Mouse (Mus musculus) adipocyte (in vitro differentiated cells): ENCODE measurements at regions not wholly inside any gene's neighbourhood (a gene's known extent, or its start where the extent isn't known, plus 50 kb on each side); places are given as distances from the start of the nearest gene placed in this dataset.
A peak's percentile ranks its signal among the peaks of the same experiment; 100 is the strongest.

Source experiments
- DNase-seq: peaks from one replicate; pipeline ENCODE4 v3.0.0-alpha.2; 2016; ENCODE audit warnings: low spot score

DNA sequence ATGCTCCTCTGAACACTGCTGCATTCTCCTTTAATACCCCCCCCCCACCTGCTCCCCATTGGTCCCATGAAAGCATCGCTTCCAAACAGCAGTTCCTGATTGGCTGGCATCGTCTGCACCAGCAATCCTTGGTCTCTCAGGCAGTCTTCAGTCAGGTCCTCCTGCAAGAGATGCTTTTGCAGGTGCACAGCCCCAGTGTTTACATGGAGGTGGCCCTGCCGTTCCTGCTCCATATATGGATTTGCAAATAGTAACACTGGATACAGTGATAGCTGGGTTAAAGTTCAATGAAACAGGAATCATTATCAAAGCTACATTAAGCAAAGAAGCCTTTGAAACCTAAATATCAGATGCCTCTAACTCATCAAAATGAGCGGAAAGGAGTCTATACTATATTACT lies 170.1 kb upstream of the Fat1 start:
- DNase-seq, result no peak

DNA sequence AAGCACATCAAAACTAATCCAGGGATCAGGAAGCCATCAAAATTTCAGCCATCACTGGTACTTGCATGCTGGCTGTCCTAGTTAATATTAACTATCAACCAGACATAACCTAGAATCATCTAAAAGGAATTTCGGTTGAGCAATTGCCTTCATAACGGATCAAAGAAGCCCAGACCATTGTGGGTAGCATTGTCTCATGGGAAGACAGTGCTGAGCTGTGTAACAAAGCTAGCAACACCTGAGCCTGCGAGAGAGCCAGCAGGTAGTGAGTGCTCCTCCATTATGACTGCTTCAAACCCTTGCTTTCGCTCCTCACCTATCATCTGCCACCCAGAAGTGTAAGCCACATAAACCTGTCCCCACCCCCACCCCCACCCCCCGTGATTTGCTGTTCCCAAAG lies 169.6 kb upstream of the Fat1 start:
- no peak for DNase-seq

GRCm38 (mm10) chr8:44766111-44766873 lies 169.0 kb upstream of the Fat1 start:
- no peak for DNase-seq

DNA sequence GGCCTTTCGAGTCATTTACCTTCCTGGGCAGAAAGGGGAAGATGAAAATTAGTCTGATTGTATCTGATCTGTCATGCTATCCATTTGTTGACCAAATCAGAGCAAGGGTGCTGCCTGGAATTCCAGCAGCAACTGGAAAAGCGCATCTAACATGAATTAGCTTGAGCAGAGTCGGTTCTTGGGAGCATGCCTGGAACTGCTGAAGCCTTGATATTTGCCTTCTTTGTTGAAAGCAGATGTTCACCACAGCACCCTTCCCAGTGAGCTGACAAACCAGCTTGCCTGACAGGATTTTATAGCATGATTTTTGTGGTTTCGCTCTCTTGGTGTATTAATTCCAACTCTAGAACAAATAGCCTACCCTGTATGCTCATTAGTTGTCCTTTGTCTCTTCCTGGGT lies 168.0 kb upstream of the Fat1 start:
- DNase-seq, result no peak

DNA sequence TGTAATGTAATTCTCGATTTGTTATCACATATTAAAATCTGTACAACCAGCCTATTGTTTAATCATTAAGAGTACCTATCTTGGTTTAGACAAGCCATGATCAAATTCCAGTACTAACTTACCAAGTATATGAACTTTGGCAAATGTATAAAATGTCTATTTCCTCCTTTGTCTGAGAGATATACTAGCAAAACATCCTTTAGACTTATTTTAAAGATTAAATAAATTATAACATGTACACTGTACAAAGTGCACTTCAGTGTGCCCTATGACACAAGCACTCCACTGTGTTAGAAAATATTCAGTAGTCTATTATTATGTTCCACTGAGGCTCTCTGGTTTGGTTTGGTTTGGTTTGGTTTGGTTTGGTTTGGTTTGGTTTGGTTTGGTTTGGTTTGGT lies 156.0 kb upstream of the Fat1 start:
- DNase-seq, result no peak

- DNase-seq, result no peak
Measured at GRCm38 (mm10) chr8:44782421-44782820, 152.8 kb upstream of the Fat1 start.

DNA sequence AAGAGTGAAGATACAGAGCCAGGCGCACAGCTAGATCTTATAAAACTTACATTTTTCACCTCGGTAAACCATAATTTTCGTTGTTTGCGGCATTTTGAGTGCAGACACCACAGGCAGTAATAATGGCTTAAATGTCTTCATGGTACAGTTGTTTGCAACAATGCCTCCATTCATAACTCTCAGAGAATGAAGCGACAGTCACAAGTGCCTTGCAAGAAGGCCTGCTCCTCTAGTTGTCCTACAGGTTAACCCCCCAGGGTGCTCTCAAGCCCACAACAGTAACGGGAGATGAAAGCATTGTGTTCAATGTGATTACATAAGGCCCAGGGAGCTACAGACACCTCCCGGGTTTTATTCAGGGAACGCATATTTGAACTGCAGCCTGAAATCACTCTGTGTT lies 150.1 kb upstream of the Fat1 start:
- DNase-seq, result no peak

- DNase-seq, result no peak
Measured at GRCm38 (mm10) chr8:44786740-44787139, 148.5 kb upstream of the Fat1 start.

DNA sequence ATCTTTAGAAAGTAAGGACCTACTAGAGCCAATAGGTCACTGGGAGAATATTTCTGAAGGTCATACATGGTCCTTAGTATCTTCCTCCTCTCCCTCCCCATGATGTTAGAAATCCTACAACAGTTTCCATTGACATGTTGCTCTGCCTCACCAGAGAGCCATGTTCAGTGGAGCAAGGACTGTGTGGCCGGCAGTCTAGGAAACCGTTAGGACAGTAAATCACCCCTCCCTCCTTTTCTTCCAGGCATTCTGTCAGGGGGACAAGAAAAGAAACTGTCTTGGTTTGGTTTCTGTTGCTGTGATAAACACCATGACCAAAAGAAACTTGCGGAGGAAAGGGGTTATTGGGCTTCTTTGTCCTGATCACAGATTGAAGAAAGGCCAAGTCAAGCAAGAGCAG lies 147.0 kb upstream of the Fat1 start:
- DNase-seq, result no peak

DNA sequence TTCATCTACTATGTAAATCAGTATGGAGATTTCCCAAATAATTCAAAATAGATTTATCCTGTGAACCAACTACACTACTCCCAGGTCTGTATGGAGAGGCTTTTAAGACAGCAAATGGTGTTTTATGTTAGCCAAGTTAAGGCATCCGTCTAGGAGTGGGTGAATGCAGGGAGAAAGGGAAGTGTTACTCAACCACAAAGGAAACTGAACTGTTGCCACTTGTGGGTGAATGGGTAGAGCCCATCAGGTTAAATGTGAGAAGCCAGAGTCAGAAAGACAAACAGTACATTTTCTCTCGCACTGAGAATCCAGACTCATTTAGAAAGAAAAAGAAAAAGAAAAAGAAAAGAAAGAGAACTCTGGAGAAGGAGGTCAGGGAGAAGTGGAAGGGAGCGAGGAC lies 135.7 kb upstream of the Fat1 start:
- DNase-seq, result peak; percentile 43

- peak; percentile 3 for DNase-seq
Measured at GRCm38 (mm10) chr8:44800827-44801273, 134.4 kb upstream of the Fat1 start.

GRCm38 (mm10) chr8:44801604-44802206 lies 133.5 kb upstream of the Fat1 start:
- DNase-seq, result no peak

DNA sequence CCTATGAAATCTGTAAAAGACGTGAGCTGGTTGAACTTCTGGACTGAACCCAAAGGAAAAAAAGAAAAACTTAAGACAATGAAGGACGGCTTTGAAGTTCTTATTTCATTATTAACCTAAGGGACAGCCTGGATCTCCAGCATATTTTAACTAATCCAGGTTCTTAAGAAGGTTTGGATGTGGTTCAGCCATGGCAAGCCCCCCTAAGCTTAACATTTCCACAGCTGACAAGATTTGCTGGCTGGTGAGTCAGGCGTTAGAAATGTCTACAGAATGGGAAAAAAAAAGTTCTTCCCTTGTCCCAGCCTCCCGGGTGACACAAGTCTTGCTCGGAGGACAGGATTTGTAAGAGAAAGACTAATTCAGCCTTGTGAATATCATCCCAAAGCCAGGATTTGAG lies 132.9 kb upstream of the Fat1 start:
- DNase-seq, result no peak

DNA sequence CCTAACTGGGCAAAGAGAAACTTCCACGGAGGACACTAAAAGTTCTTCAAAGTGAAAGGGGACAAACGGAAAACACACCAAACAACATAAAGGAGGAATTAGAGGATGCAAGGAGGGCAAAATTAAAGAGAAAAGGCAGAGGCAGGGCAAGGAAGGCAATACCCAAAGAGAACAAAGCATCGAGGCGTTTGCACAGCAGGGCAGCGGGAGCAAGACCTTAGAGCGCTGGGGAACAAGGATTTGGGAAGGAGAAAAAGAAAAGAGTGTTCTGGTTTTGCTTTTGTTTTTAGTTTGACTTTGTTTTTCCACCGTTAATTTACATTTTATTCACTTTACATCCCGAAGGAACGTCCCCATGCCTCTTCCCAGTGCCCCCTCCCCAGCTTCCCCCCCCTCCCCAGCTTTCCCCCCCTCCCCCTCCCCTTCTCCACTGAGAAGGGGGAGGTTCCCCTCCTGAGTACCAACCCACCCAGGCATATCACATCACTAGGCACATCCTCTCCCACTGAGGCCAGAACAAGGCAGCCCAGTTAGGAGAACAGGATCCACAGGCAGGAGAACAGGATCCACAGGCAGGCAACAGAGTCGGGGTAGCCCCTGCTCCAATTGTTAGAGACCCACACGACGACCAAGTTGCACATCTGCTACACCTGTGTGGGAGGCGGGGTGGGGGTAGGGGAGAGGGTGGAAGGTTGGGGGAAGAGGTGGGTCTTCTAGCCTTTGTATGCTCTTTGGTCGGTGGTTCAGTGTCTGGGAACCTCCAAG lies 130.7 kb upstream of the Fat1 start:
- DNase-seq, result no peak

DNA sequence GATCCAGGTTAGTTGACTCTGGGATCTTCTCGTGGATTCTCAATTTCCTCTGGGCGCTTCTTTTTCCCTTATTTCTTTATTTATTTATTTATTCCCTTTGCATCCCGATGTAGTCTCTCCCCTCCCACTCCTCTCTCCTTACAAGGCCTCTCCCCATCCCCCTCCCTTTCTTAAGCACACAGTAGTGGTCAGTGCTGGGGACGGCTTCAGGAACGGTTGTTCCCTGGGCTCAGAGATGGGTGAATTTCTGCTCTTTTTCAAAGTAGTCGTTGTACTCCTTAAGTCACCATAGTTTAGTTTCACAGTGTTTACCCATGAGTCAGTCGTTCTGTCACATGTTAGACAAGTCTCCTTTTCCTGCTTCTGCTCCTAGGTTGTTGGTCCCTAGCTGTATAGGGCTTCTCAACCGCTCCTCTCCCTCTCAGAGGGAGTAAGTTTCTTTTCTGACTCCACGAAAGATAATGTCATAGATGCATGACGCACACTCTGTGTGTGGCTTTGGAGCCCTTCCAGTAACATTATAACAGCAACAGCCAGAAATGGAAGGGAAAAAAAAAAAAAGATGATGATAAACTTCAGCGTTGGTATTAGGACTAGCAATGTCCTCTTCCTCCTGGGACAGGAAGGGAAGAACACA lies 129.9 kb upstream of the Fat1 start:
- peak; percentile 11 for DNase-seq

- no peak for DNase-seq
Measured at GRCm38 (mm10) chr8:44812360-44812759, 122.9 kb upstream of the Fat1 start.

DNA sequence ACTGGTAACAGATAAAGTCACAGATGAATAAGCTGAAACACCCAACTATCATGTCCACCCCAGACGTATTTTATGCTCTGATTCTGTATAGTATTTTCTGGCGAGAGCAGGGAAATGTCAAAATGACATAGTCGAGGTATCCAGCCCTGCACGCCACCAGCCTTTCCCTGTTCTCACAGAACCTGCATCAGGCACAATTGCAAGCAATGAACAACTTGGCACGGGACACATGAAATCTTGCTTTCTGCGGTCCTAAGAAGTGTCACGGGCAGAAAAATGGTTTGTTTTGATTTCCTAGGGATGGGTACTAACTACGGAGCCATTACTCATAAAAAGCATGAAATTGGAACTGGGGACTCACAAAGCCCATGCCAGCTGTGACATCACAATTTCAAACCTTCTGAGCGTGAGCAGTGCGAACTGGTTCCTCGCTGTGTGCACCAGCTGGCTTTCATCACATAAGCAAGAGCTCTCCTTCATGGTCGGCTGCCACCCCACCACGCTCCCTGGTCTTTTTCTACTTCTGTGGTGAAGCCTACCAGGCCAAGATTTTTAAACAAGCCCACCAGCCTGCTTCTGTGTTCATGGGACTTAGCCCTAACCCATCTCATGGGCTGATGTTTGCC lies 117.6 kb upstream of the Fat1 start:
- no peak for DNase-seq

DNA sequence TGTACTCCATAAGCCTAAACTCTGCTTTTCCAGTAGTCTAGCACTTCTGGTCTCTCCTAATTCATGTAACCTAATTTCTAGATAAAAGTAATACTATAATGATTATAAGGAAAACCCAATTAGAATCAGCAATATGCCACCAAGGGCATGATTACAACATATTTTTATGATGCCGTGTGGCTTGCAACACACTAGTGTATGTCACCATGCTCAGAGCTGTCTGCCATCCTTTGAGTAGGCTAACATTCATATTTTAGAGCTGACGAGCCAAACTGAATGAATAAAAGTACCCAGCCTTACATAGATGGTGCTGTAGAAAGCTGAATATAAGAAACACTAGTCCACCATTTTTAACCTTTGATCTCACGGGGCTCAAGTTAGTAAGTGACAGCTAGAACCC lies 116.0 kb upstream of the Fat1 start:
- DNase-seq, result no peak

DNA sequence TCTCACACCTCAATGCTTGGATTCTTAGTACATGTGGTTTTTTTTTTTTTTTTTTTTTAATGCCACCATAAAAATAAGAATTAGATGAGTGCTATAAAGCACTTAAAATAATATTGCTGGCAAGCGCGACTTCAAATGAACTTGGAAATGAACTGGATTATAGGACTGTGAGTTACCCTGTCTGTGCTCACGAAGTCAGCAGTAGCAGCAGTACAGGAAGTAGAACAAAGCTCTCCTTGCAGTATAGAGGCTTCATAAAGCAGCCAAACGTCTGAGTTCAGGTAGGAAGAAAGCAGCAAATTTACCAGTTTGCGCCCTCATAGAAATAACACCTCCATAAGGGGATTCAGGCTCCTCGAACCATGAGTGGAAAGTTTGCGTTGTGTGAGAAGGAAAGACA lies 115.6 kb upstream of the Fat1 start:
- DNase-seq, result no peak

DNA sequence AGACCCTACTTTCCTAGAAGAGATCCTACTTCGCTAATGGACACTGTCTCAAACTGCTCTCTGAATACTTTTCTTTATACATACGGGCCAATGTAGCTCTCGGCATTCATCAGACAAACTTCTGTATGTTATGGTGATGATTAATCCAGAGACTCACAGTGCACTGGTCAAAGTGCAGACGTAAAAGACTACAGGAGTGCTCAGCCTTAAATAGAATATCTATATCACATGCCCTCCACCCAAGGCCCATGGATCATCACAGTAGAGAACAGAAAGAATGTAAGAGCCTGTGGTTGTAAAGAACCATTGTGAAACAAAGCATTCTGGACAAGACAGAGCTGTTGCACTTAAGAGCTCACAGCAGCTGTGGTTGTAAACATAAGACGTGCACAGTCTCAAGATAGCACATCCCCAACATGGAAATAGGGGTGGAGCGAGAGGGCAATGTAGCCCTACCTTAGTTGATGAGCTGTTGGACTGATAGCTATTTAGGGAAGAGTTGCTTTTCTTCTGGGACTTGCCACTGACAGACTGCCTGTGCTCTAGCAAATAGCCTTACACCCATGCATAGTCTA lies 110.0 kb upstream of the Fat1 start:
- DNase-seq, result no peak

- DNase-seq, result peak; percentile 9
Measured at GRCm38 (mm10) chr8:44826936-44827335, 108.3 kb upstream of the Fat1 start.

DNA sequence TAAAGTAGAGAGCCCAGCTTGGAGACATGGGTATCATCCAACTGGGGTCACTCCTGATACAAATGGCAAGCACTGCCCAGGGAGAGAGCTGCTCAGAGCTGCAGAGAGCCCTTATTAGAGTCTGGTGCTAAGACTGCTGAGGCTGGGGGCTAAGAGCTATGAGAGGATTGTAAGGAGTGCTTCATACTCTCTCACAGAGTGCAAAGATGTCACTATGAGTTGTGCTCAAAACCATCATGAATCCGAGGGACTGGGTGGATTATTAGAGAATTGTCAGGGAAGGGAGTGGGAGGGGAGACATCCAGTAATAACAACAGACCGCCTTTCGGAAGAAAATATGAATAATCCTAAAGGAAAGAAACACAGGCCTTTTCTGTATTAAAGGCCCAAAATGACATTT lies 107.2 kb upstream of the Fat1 start:
- DNase-seq, result no peak
